Mouse (Mus musculus) kidney, postnatal 0 days (tissue): ENCODE results near the gene Gdpd5. TPM values are rescaled to one million over a fixed set of nuclear protein-coding genes. Genes with fewer than 3 reads are reported as not detected.
A peak's percentile ranks its signal among the peaks of the same experiment; 100 is the strongest.

Source experiments
- ATAC-seq: fragments of 200-750 bp; cut with Nextera tagmentation; replicated peaks from 2 replicates; pipeline ENCODE4 v1.8.0; 2017; ENCODE audit warnings: low read depth, moderate number of reproducible peaks, moderate TSS enrichment, moderate library complexity; ENCODE audit not compliant: low FRiP score
- DNase-seq: peaks from one replicate; pipeline ENCODE4 v3.0.0-alpha.2; 2016; ENCODE audit warnings: low spot score
- H3K27ac ChIP-seq: fragments of 300-500 bp; sonication (generic); 2 replicates; pipeline ENCODE4 v1.5.1; 2014; ENCODE audit warnings: mild to moderate bottlenecking
- H3K27me3 ChIP-seq: fragments of 300-500 bp; sonication (generic); 2 replicates; pipeline ENCODE4 v1.6.1; 2014; ENCODE audit warnings: low read length, mixed read lengths; ENCODE audit not compliant: insufficient read depth
- H3K36me3 ChIP-seq: fragments of 300-500 bp; sonication (generic); 2 replicates; pipeline ENCODE4 v1.6.1; 2014; ENCODE audit warnings: low read length, mixed read lengths; ENCODE audit not compliant: insufficient read depth
- H3K4me1 ChIP-seq: fragments of 300-500 bp; sonication (generic); replicated peaks from 2 replicates; pipeline ENCODE4 v1.6.1; 2014; ENCODE audit warnings: antibody characterized with exemption, low read length, mixed read lengths; ENCODE audit not compliant: insufficient read depth
- H3K4me2 ChIP-seq: fragments of 300-500 bp; sonication (generic); 2 replicates; pipeline ENCODE4 v1.6.1; 2014; ENCODE audit warnings: mild to moderate bottlenecking, low read length, moderate library complexity, mixed read lengths
- H3K4me3 ChIP-seq: fragments of 300-500 bp; sonication (generic); replicated peaks from 2 replicates; pipeline ENCODE4 v1.5.1; 2014; ENCODE audit warnings: low read depth, low read length
- H3K9ac ChIP-seq: fragments of 300-500 bp; sonication (generic); 2 replicates; pipeline ENCODE4 v1.6.1; 2014; ENCODE audit warnings: low read depth, low read length
- H3K9me3 ChIP-seq: fragments of 300-500 bp; sonication (generic); replicated peaks from 2 replicates; pipeline ENCODE4 v1.6.1; 2016; ENCODE audit warnings: low read length, inconsistent platforms, mixed read lengths
- CTCF ChIP-seq: IDR thresholded peaks from 2 replicates; pipeline ENCODE4 v1.5.1; 2016; ENCODE audit warnings: antibody characterized with exemption, low read depth, mild to moderate bottlenecking, moderate library complexity
- WGBS: fragments of 180-500 bp; shearing (Covaris S2); extraction: QIAGEN DNeasy Blood & Tissue Kit; methylation state at CpG from one replicate; pipeline ENCODE4 v1.1.7; 2014; 5-methylcytosine and 5-hydroxymethylcytosine counted together
- polyA plus RNA-seq: library from polyadenylated mRNA; unstranded; fragments of >200 nt; fragmentation: Nextera tagmentation; extraction: Ambion mirVana; gene quantifications from 2 replicates; pipeline ENCODE4 v1.2.1, GENCODE M21; 2015

Gdpd5 gene
- polyA plus RNA-seq, 1 experiment from 2014 or later, result 11.8 TPM

DNA sequence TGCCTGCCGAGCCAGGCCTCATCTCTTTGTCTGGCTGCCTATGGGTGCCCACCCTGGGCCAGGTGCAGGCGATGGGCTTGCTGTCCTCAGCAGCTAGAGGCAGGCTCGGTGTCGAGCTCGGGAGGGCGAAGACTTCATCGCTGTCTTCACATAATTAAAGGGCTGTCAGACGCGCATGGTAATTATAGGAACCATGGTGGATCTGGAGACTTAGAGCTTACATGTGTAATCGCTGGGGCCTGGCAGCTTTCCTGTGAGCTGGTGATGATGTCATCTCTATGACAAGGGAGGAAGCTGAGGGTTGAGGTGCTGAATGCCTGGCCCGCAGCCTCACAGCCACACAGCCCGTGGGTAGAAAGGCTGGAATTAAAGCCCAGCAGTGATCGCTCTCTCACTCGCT is 51.0 kb downstream of the Gdpd5 start:
- no peak overlapping the region for H3K27ac ChIP-seq
- no peaks in the 10 kb centered on the region for H3K9me3 ChIP-seq
- TF ChIP-seq CTCF, result no peak
- H3K4me3 ChIP-seq, result no peak overlapping the region
- H3K27me3 ChIP-seq, result no peaks in the 10 kb centered on the region
- DNase-seq (no peak), ATAC-seq (no peak)
- H3K9ac ChIP-seq, result no peak overlapping the region
- no peaks in the 10 kb centered on the region for H3K4me1 ChIP-seq
- WGBS, result 54% methylated on average over 14 of the region's 14 CpGs
- H3K4me2 ChIP-seq, result no peak overlapping the region
- no peaks in the 10 kb centered on the region for H3K36me3 ChIP-seq

DNA sequence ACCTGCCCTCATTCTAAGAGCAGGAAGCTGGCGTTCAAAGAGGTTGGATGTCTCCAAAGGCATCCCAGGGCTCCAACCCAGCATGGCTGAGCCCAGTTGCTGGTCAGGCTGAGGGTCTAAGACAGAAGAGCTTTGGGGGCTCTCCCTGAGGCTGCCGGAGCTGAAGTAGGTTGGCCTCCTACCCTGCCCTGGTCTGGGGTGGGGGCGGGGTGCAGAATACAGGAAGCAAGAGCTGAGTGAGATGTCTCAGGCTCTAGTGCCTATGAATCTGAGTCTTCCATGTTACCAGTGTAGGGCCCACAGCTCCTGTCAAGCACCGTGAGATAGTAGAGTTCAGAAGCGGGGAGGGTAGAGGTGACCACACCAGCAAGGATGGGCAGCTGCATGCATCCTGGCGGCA is 51.6 kb downstream of the Gdpd5 start:
- no peak for ATAC-seq
- DNase-seq, result no peak
- Histone ChIP-seq H3K9me3 (no peaks in the 10 kb centered on the region), H3K4me3 (no peak overlapping the region), H3K4me2 (no peak overlapping the region), H3K4me1 (no peaks in the 10 kb centered on the region), H3K36me3 (no peaks in the 10 kb centered on the region), H3K9ac (no peak overlapping the region), H3K27me3 (no peaks in the 10 kb centered on the region), H3K27ac (no peak overlapping the region)
- WGBS, result 88% methylated on average over 6 of the region's 6 CpGs
- no peak for TF ChIP-seq CTCF

DNA sequence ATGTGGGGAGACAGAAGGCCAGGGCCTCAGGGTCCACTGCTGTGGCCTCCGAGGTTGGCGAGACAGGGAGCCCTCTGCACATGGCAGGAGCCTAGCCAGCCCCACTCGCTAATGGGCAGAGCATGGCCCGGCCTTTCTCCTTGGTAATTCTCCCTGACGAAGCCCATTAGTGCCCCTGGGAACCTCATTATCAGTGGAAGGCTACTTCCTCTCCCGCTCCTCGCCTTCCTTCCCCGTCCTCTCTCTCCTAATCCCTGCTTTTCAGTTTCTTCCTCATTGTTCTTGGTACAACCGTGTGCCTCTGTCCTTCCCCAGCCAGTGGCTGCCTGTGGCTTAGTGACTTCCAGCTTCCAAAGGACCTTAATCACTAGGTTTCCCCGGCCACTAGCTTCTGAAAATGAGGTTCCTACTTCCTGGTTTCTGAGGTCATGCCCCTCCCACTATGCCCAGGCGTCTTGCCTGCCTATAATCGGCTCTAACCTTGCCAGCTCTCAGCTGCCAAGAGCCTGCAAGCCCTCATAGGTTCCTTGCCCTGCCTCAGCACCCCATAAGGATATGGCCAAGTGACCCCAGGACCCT is 53.5 kb downstream of the Gdpd5 start:
- TF ChIP-seq CTCF, result no peak
- H3K36me3 ChIP-seq, result no peaks in the 10 kb centered on the region
- 0 out of 2 replicates have a peak, but pooled peaks have one; percentile 12 for ATAC-seq
- no peak overlapping the region for H3K27ac ChIP-seq
- H3K9me3 ChIP-seq, result no peaks in the 10 kb centered on the region
- H3K4me3 ChIP-seq, result no peak overlapping the region
- DNase-seq, result no peak
- no peak overlapping the region for H3K9ac ChIP-seq
- no peaks in the 10 kb centered on the region for H3K27me3 ChIP-seq
- 55% methylated on average over 12 of the region's 12 CpGs for WGBS
- no peak overlapping the region for H3K4me2 ChIP-seq
- no peaks in the 10 kb centered on the region for H3K4me1 ChIP-seq

DNA sequence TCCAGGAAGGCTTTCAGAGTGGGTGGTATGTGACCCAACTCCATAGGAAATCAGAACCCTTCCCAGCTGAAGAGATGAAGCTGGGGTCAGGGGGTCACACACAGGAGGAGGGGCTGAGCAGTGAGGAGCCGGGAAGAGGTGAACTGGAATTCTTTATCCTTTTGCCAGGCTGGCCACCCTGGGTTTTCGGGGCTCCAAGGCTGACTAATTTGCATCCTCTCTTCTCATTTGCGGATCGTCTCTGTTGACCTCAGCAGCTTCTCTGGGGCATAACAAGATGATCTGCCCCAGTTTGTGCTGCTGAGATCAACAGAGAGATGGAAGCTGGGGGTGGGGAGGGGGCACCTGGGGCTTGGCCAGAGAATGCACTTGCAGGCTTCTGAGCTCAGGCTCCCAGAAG is 55.3 kb downstream of the Gdpd5 start:
- no peak overlapping the region for H3K4me2 ChIP-seq
- no peaks in the 10 kb centered on the region for H3K27me3 ChIP-seq
- H3K36me3 ChIP-seq, result no peaks in the 10 kb centered on the region
- H3K4me3 ChIP-seq, result no peak overlapping the region
- peaks cover 11% of the 10 kb centered on the region for H3K4me1 ChIP-seq
- 28% methylated on average over 4 of the region's 4 CpGs for WGBS
- no peak for TF ChIP-seq CTCF
- H3K9me3 ChIP-seq, result no peaks in the 10 kb centered on the region
- DNase-seq, result no peak
- H3K27ac ChIP-seq, result no peak overlapping the region
- no peak overlapping the region for H3K9ac ChIP-seq
- ATAC-seq, result no peak

DNA sequence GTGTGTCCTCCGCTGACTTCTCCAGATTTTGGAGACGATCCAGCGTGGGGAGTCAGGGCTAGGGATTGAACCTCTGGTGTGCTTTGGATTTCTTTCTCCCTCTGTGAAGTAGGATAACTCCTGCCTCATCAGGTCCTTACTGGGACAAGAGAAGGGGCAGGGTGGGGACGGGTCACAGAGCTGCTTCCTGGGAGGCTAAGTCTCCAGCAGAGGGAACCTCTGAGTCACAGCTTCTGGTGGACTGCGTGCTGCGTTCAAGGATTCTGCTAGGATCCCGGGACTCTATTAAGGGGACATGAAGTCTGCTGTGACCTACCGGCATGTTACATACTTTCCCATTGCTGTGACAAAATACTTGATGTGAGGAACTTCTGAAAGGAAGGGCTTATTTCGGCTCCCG is 57.7 kb downstream of the Gdpd5 start:
- Histone ChIP-seq H3K27me3 (no peaks in the 10 kb centered on the region), H3K4me1 (peaks cover 17% of the 10 kb centered on the region), H3K36me3 (no peaks in the 10 kb centered on the region), H3K4me2 (no peak overlapping the region), H3K27ac (no peak overlapping the region), H3K4me3 (no peak overlapping the region), H3K9me3 (no peaks in the 10 kb centered on the region), H3K9ac (no peak overlapping the region)
- peak; percentile 41; the same call in 1 of the 2 replicates for TF ChIP-seq CTCF
- ATAC-seq (no peak), DNase-seq (no peak)
- 73% methylated on average over 10 of the region's 10 CpGs for WGBS

DNA sequence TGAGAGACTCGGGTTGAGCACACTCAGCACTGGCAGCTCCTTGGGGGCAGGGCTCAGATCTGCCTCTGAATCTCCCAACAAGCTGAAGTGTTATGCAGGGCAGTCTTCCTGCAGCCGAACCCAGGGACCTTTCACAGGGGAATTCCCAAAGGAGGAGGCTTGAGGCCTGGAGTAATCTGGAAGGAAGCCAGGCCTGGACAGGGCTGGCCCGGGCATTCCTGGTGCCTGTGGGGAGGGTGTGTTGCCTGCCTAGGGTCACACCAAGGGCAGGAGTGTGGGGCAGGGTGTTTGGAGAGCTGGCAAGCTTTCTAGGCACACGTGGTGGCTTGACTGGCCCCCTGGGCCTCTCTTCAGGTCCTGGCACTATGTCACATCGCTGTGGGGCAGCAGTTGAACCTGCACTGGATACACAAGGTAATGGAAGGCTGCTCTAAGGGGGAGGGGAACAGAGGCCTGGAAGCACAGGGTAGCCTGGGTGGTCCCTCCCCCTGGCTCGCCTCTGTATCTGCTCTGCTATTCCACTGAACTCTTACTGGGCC is 60.4 kb downstream of the Gdpd5 start:
- no peak for TF ChIP-seq CTCF
- H3K9ac ChIP-seq, result peak overlapping the region; percentile 5; the same call in 1 of the 2 replicates
- no peak overlapping the region for H3K4me2 ChIP-seq
- 0 out of 2 replicates have a peak, but pooled peaks cover 2% of the 10 kb centered on the region for H3K36me3 ChIP-seq
- no peaks in the 10 kb centered on the region for H3K9me3 ChIP-seq
- peak; percentile 79 for DNase-seq
- H3K4me1 ChIP-seq, result peaks cover 17% of the 10 kb centered on the region
- 19% methylated on average over 6 of the region's 6 CpGs for WGBS
- no peaks in the 10 kb centered on the region for H3K27me3 ChIP-seq
- H3K4me3 ChIP-seq, result no peak overlapping the region
- H3K27ac ChIP-seq, result peak overlapping the region; percentile 79
- ATAC-seq, result peak; percentile 92
